Mouse (Mus musculus): ENCODE data around the gene Cdk17.

Cdk17 gene

GRCm38 (mm10) chr10:93310721-93311411, 150.2 kb downstream of the Cdk17 start, which contains the start of gene Elk3:
Elk3 (minus strand) TSS chr10:93311135.
- no peak for DNase-seq (ENCODE audit: extremely low read depth, low read depth, low spot score)

GRCm38 (mm10) chr10:93311576-93311975, 150.9 kb downstream of the Cdk17 start:
- DNase-seq (ENCODE audit: extremely low read depth, low read depth, low spot score): no peak

Data from fat pad, adult 2 months (tissue).